Mouse (Mus musculus) spleen, adult 2 months (tissue): Measurements from ENCODE around the gene Adtrp.

Experiments used
- CTCF ChIP-seq: fragments of 200-500 bp; IDR thresholded peaks from 2 replicates; pipeline ENCODE4 v1.5.1; 2011; ENCODE audit warnings: mild to moderate bottlenecking, inconsistent platforms; ENCODE audit not compliant: insufficient read depth, insufficient read length, insufficient replicate concordance; ENCODE audit errors: extremely low read depth
- POLR2A ChIP-seq: fragments of 200-500 bp; IDR thresholded peaks from 2 replicates; pipeline ENCODE4 v1.6.1; 2011; ENCODE audit warnings: low read depth, low read length, inconsistent platforms

DNA sequence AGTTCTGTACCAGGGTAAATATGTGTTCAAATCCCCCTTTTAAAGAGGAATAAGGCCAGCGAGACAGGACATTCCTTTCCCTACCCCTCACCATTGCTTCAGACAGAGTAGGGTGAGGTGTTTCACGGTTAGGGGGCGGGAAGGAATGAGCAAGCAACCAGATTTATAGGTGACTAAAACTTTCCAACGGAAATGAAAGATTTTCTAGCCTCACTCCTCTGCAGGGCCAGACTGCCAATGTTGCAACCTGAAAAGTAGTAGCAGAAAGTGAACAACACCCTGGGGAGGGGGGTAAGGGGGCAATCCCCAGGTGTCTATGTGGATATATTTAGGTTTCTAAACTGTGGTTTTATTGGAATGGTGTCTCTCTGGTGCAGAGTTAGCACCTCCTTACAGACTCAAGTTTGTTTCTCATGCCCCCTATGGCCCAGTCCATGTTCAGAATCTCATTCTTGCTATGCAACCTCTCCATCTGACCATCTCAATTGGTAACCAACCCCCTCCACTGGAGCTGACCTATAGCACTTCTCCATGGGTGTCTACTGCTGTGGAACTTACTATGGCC, 73.6 kb downstream of the Adtrp start:
- TF ChIP-seq POLR2A, result no peak
- TF ChIP-seq CTCF, result no peak
